Mouse (Mus musculus) heart, embryonic 16.5 days (tissue): ENCODE measurements around the gene Mis18bp1. TPM values are rescaled to one million over a fixed set of nuclear protein-coding genes. Genes with fewer than 3 reads are reported as not detected.
"Not testable (repeated sequence)": the region's sequence is repeated elsewhere in the genome, so short reads cannot be mapped to it uniquely, and the experiment has no call there.

Source experiments
- ATAC-seq: fragments of 200-750 bp; cut with Nextera tagmentation; replicated peaks from 2 replicates; pipeline ENCODE4 v1.8.0; 2017; ENCODE audit warnings: moderate number of reproducible peaks; ENCODE audit not compliant: insufficient read depth, low FRiP score; ENCODE audit errors: extremely low read depth
- H3K27ac ChIP-seq: fragments of 300-500 bp; sonication (generic); 2 replicates; pipeline ENCODE4 v1.5.1; 2014; ENCODE audit warnings: mild to moderate bottlenecking, low read length, control low read depth, moderate library complexity
- H3K27me3 ChIP-seq: fragments of 300-500 bp; sonication (generic); 2 replicates; pipeline ENCODE4 v1.6.1; 2014; ENCODE audit warnings: low read length, mixed read lengths; ENCODE audit not compliant: control insufficient read depth, insufficient read depth
- H3K36me3 ChIP-seq: fragments of 300-500 bp; sonication (generic); 2 replicates; pipeline ENCODE4 v1.6.1; 2014; ENCODE audit not compliant: control insufficient read depth, insufficient read depth
- H3K4me1 ChIP-seq: fragments of 300-500 bp; sonication (generic); 2 replicates; pipeline ENCODE4 v1.6.1; 2014; ENCODE audit warnings: low read length, mixed read lengths; ENCODE audit not compliant: control insufficient read depth, insufficient read depth
- H3K4me2 ChIP-seq: fragments of 300-500 bp; sonication (generic); 2 replicates; pipeline ENCODE4 v1.6.1; 2014; ENCODE audit warnings: low read depth, mild to moderate bottlenecking, control low read depth, low read length
- H3K4me3 ChIP-seq: fragments of 300-500 bp; sonication (generic); 2 replicates; pipeline ENCODE4 v1.5.1; 2014; ENCODE audit warnings: mild to moderate bottlenecking, control low read depth, low read length
- H3K9ac ChIP-seq: fragments of 300-500 bp; sonication (generic); 2 replicates; pipeline ENCODE4 v1.6.1; 2014; ENCODE audit warnings: low read length, control low read depth
- H3K9me3 ChIP-seq: fragments of 300-500 bp; sonication (generic); replicated peaks from 2 replicates; pipeline ENCODE4 v1.6.1; 2016; ENCODE audit warnings: low read length; ENCODE audit not compliant: control insufficient read depth
- WGBS: fragments of 180-500 bp; shearing (Covaris S2); extraction: QIAGEN DNeasy Blood & Tissue Kit; methylation state at CpG from one replicate; pipeline ENCODE4 v1.1.7; 2014; 5-methylcytosine and 5-hydroxymethylcytosine counted together
- polyA plus RNA-seq: library from polyadenylated mRNA; unstranded; fragments of >200 nt; fragmentation: Nextera tagmentation; extraction: Ambion mirVana; gene quantifications from 2 replicates; pipeline ENCODE4 v1.2.1, GENCODE M21; 2015

Gene Mis18bp1
- polyA plus RNA-seq, 1 experiment from 2014 or later: 36.2 TPM

DNA sequence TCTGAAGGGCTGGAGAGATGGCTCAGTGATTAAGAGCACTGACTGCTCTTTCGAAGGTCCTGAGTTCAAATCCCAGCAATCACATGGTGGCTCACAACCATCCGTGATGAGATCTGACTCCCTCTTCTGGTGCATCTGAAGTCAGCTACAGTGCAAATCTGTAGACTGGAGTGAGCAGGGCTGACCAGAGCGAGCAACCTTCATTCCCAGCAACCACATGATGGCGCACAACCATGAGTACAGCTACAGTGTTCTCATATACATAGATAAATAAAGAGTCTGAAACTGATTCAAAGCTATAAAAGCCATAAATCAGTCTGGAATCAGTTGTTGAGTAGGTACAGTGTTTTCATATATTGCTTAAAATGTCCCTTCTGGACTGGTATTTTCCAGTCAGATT is 36.3 kb downstream of the Mis18bp1 start:
- ATAC-seq, H3K9me3 ChIP-seq, H3K9ac ChIP-seq, H3K4me3 ChIP-seq, H3K27me3 ChIP-seq, H3K27ac ChIP-seq, H3K4me1 ChIP-seq, H3K4me2 ChIP-seq: not testable (repeated sequence)
- 100% methylated on average over 4 of the region's 4 CpGs for WGBS
- H3K36me3 ChIP-seq: peaks cover 17% of the 10 kb centered on the region

DNA sequence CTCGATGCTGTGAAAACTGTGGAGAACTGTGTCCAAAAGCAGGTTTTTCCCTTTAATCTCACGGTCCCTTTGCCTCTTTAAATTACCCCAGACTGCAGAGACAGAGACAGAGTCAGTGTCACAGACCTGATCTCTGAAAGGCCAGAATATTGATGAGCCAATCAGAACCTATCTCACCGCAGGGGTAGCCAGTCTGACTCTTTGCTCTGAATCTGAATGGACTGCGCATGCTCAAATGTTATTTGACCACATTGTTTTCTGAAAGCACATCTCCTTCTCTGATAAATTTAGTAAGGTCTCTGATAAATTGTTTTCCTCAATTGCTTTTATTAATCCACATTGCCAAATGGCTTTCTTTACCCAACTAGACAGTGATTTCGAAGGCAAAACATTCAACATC is 53.0 kb downstream of the Mis18bp1 start:
- no peak for ATAC-seq
- Histone ChIP-seq H3K27ac (no peak overlapping the region), H3K4me3 (no peak overlapping the region), H3K4me1 (no peaks in the 10 kb centered on the region), H3K36me3 (peaks cover 23% of the 10 kb centered on the region), H3K9me3 (no peaks in the 10 kb centered on the region), H3K4me2 (no peak overlapping the region), H3K9ac (no peak overlapping the region), H3K27me3 (no peaks in the 10 kb centered on the region)
- WGBS: 89% methylated on average over 5 of the region's 5 CpGs

GRCm38 (mm10) chr12:65118968-65119367 is 53.4 kb downstream of the Mis18bp1 start:
- ATAC-seq: no peak
- Histone ChIP-seq H3K27me3 (no peaks in the 10 kb centered on the region), H3K36me3 (peaks cover 23% of the 10 kb centered on the region), H3K9me3 (no peaks in the 10 kb centered on the region), H3K4me3 (no peak overlapping the region), H3K4me1 (no peaks in the 10 kb centered on the region), H3K9ac (no peak overlapping the region), H3K27ac (no peak overlapping the region), H3K4me2 (no peak overlapping the region)
- 88% methylated on average over 7 of the region's 7 CpGs for WGBS

GRCm38 (mm10) chr12:65114978-65115377 is 57.4 kb downstream of the Mis18bp1 start:
- not testable (repeated sequence) for H3K4me1 ChIP-seq, H3K4me2 ChIP-seq, H3K27ac ChIP-seq, H3K4me3 ChIP-seq, H3K9me3 ChIP-seq, H3K9ac ChIP-seq, H3K27me3 ChIP-seq, ATAC-seq
- H3K36me3 ChIP-seq: peaks cover 18% of the 10 kb centered on the region
- WGBS: 71% methylated on average over 3 of the region's 3 CpGs

DNA sequence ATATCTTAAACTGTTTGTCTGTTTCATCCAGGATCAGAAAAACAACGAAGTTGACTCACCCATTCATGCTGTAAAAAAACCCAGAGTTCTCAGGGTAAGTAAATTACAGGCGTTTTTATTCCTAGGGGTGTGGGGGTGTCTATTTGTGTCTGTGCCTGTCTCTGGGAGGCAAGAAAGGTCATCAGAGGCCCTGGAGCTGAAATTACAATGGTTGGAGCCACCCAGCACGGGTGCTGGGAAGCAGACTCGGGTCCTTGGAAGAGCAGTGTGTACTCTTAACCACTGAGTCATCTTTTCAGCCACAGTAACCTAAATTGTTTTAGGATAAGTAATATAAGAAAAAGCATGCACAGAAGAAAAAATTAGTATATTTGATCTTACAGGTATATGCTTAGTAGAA is 58.5 kb downstream of the Mis18bp1 start:
- ATAC-seq: no peak
- Histone ChIP-seq H3K27ac (no peak overlapping the region), H3K4me3 (no peak overlapping the region), H3K36me3 (peaks cover 21% of the 10 kb centered on the region), H3K4me1 (no peaks in the 10 kb centered on the region), H3K4me2 (no peak overlapping the region), H3K9me3 (no peaks in the 10 kb centered on the region), H3K27me3 (no peaks in the 10 kb centered on the region), H3K9ac (no peak overlapping the region)
- WGBS: 84% methylated on average over 4 of the region's 4 CpGs

DNA sequence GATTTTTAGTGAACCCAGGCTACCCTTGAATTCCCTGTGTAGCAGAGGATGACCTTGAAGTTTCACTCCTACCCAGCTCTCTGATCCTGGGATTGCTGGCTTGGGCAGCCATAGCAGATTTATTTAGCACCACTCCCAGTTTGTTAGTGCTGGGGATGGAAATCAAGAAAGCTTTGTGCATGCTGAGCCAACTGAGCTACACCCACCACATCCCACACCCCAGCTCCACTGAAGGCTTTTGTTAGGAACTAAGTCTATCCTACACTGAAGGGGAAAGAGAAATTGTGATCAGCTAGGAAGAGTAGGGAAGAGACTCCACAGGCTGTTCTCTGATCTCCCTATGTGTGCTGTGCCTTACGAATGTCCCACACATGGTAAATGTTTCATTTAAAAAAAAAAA is 59.6 kb downstream of the Mis18bp1 start:
- Histone ChIP-seq H3K27ac (no peak overlapping the region), H3K4me2 (no peak overlapping the region), H3K4me3 (no peak overlapping the region), H3K27me3 (no peaks in the 10 kb centered on the region), H3K9me3 (no peaks in the 10 kb centered on the region), H3K36me3 (peaks cover 20% of the 10 kb centered on the region), H3K9ac (no peak overlapping the region), H3K4me1 (no peaks in the 10 kb centered on the region)
- no peak for ATAC-seq
- WGBS: 86% methylated on average over 1 of the region's 1 CpGs

DNA sequence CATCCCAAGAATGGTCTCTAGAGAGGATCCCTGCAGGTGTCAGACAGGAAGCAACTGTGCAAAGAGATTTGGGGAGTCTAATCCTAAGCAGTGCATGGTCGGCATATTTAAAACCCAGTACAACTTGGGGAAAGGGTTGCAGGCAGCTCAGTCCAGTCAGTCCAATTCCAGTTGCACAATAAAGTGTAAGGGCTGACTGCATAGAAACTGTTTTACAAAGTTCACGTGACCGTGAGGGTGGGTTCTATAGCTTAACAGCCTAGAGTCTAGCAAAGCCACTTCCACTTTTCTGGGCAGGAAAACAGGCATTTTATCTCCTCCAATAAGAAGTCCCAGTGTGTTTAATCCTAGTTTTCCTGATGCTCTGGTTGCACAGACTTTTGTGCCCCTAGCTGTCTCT is 60.9 kb downstream of the Mis18bp1 start:
- ATAC-seq: no peak
- H3K4me3 ChIP-seq: no peak overlapping the region
- no peaks in the 10 kb centered on the region for H3K9me3 ChIP-seq
- H3K4me1 ChIP-seq: no peaks in the 10 kb centered on the region
- no peak overlapping the region for H3K4me2 ChIP-seq
- H3K9ac ChIP-seq: no peak overlapping the region
- H3K36me3 ChIP-seq: peaks cover 18% of the 10 kb centered on the region
- H3K27ac ChIP-seq: no peak overlapping the region
- H3K27me3 ChIP-seq: no peaks in the 10 kb centered on the region
- 86% methylated on average over 3 of the region's 3 CpGs for WGBS

- no peak overlapping the region for H3K4me2 ChIP-seq
- no peak overlapping the region for H3K9ac ChIP-seq
- H3K36me3 ChIP-seq: peaks cover 26% of the 10 kb centered on the region
- ATAC-seq: no peak
- no peak overlapping the region for H3K4me3 ChIP-seq
- H3K27me3 ChIP-seq: no peaks in the 10 kb centered on the region
- H3K9me3 ChIP-seq: no peaks in the 10 kb centered on the region
- no peaks in the 10 kb centered on the region for H3K4me1 ChIP-seq
- no peak overlapping the region for H3K27ac ChIP-seq
- WGBS: 82% methylated on average over 1 of the region's 1 CpGs
Observed at GRCm38 (mm10) chr12:65108746-65109145, 63.7 kb downstream of the Mis18bp1 start.
